Mouse (Mus musculus) 3134 (cell line): Measurements from ENCODE around the gene Capn1.
A peak's percentile ranks its signal among the peaks of the same experiment; 100 is the strongest.
"Not testable (repeated sequence)": the region's sequence is repeated elsewhere in the genome, so short reads cannot be mapped to it uniquely, and the experiment has no call there.

Experiments used
- DNase-seq: peaks from one replicate; pipeline ENCODE4 v3.0.0-alpha.2; 2011; ENCODE audit warnings: low spot score; ENCODE audit not compliant: insufficient read length; ENCODE audit errors: extremely low read depth

Capn1 gene

GRCm38 (mm10) chr19:6015511-6016315 lies at the start of gene Capn1:
Gene Capn1 (minus strand): TSS chr19:6015897.
- DNase-seq: peak; percentile 79

- no peak for DNase-seq
These were observed 47.4 kb upstream of the Capn1 start for GRCm38 (mm10) chr19:6063081-6063480.

GRCm38 (mm10) chr19:6062418-6062817 lies 46.7 kb upstream of the Capn1 start:
- no peak for DNase-seq

- DNase-seq: peak; percentile 65
These were observed 46.1 kb upstream of the Capn1 start for GRCm38 (mm10) chr19:6061641-6062302.

GRCm38 (mm10) chr19:6061021-6061533 lies 45.4 kb upstream of the Capn1 start, which contains the start of gene Znhit2:
Gene Znhit2 (plus strand): TSS chr19:6061192.
- peak; percentile 87 for DNase-seq

GRCm38 (mm10) chr19:6058966-6059365 lies 43.3 kb upstream of the Capn1 start:
- no peak for DNase-seq

GRCm38 (mm10) chr19:6058513-6058912 lies 42.8 kb upstream of the Capn1 start:
- DNase-seq: no peak

- peak; percentile 98 for DNase-seq
These were observed 41.8 kb upstream of the Capn1 start, which contains the start of the genes Mrpl49 and Fau for GRCm38 (mm10) chr19:6057313-6058096. Gene Mrpl49 (minus strand): TSS chr19:6057785. Gene Fau (plus strand): TSS chr19:6057844.

- no peak for DNase-seq
These were observed 41.0 kb upstream of the Capn1 start for GRCm38 (mm10) chr19:6056696-6057095.

GRCm38 (mm10) chr19:6054296-6054695 lies 38.6 kb upstream of the Capn1 start:
- no peak for DNase-seq

- no peak for DNase-seq
These were observed 36.8 kb upstream of the Capn1 start for GRCm38 (mm10) chr19:6052516-6052915.

- DNase-seq: no peak
These were observed 33.1 kb upstream of the Capn1 start for GRCm38 (mm10) chr19:6048681-6049410.

- no peak for DNase-seq
These were observed 32.1 kb upstream of the Capn1 start for GRCm38 (mm10) chr19:6047899-6048166.

- DNase-seq: no peak
These were observed 31.6 kb upstream of the Capn1 start for GRCm38 (mm10) chr19:6047154-6047898.

- DNase-seq: peak; percentile 93
These were observed 30.8 kb upstream of the Capn1 start, which contains the start of gene Syvn1 for GRCm38 (mm10) chr19:6046294-6047153. Gene Syvn1 (plus strand): TSS chr19:6046576.

GRCm38 (mm10) chr19:6045366-6046293 lies 29.9 kb upstream of the Capn1 start:
- no peak for DNase-seq

GRCm38 (mm10) chr19:6044102-6044501 lies 28.4 kb upstream of the Capn1 start:
- DNase-seq: not testable (repeated sequence)

GRCm38 (mm10) chr19:6042293-6042692 lies 26.6 kb upstream of the Capn1 start:
- DNase-seq: no peak
